19 mouse cellular contexts compared by ENCODE assay signal in the genomic region with DNA sequence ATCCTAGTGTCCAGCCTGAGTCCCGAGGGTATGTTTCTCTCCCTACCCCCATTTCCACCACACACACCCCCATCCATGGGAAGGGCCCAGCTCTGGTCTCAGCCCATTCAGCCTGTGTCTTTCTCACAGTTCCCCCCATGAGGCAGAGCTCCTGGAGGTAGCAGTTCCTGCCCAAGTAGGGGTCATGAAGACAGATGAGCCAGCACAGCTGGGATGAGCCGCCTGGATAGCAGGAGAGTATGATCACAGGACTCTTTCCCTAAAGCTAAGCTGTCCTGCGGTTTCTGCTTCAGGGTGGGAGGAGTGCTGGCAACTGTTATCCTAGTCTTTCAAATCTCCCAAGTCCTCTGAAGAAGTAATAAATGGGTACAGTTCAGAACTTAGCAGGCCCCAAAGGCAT. TPM values are rescaled to one million over a fixed set of nuclear protein-coding genes. Genes with fewer than 3 reads are reported as not detected.
DNase-seq lines count a peak whose midpoint lies in the region; ATAC-seq and TF ChIP-seq lines count a peak whose summit lies in the region.
"Had no signal": no experiment of that assay in that cellular context is flagged by ENCODE, and none has a peak within 500 bp of the region (broad histone marks: within the 10 kb centered on the region; RNA-seq: fewer than 3 reads in every experiment).

No protein-coding gene starts in this region.

- TF ChIP-seq EP300 in MEL (IDR thresholded peaks at IDR 0.05; ENCODE audit: low read depth in 1 of 2, low read length in 2 of 2): no peak
- TF ChIP-seq EP300 in liver, postnatal 0 days (IDR thresholded peaks at IDR 0.05; ENCODE audit: low read depth): no peak

- DNase-seq in limb, embryonic 10.5 days (ENCODE audit: low spot score): no peak
- no peak for DNase-seq in MEL (ENCODE audit: low read depth, low spot score)
- no peak for DNase-seq in embryonic facial prominence, embryonic 14.5 days (ENCODE audit: low spot score)
- DNase-seq in liver, postnatal 0 days: no peak
- no peak for DNase-seq in gastrocnemius, postnatal 14 days
- no peak for DNase-seq in natural killer cell, adult 2 months (ENCODE audit: low spot score in 2 of 2)
- DNase-seq: adrenal gland, postnatal 36 days; cerebellum, postnatal 25 days; heart, adult 18-20 months; lung, embryonic 14.5 days; right cerebral cortex, adult 18-20 months had no signal

- peak overlapping the region; percentile 45 for H3K9ac ChIP-seq in limb, embryonic 13.5 days
- H3K9ac ChIP-seq in MEL (ENCODE audit: control insufficient read depth, low read depth, low read length, poor library complexity, severe bottlenecking): no peak overlapping the region
- H3K9ac ChIP-seq in embryonic facial prominence, embryonic 14.5 days (ENCODE audit: low read depth, low read length): 0 out of 2 replicates have a peak overlapping the region, but pooled peaks have one; percentile 6
- H3K9ac ChIP-seq in liver, postnatal 0 days (replicated peaks): no peak overlapping the region
- H3K9ac ChIP-seq: lung, embryonic 14.5 days; midbrain, embryonic 13.5 days had no signal

- H3K27ac ChIP-seq in limb, embryonic 13.5 days: no peak overlapping the region
- no peak overlapping the region for H3K27ac ChIP-seq in limb, embryonic 10.5 days
- H3K27ac ChIP-seq in MEL (ENCODE audit: control insufficient read depth, low read depth, low read length): no peak overlapping the region
- H3K27ac ChIP-seq in embryonic facial prominence, embryonic 14.5 days (replicated peaks; ENCODE audit: low read depth, low read length): no peak overlapping the region
- no peak overlapping the region for H3K27ac ChIP-seq in liver, postnatal 0 days (ENCODE audit: low read depth)
- H3K27ac ChIP-seq: layer of hippocampus, adult 2 months; midbrain, embryonic 13.5 days had no signal

- no peak overlapping the region for H3K4me2 ChIP-seq in limb, embryonic 13.5 days (replicated peaks)
- no peak overlapping the region for H3K4me2 ChIP-seq in embryonic facial prominence, embryonic 14.5 days (ENCODE audit: low read depth, low read length)
- H3K4me2 ChIP-seq in liver, postnatal 0 days (ENCODE audit: low read depth, low read length): peak overlapping the region; percentile 33
- H3K4me2 ChIP-seq: midbrain, embryonic 13.5 days had no signal

- intact Hi-C loops in gastrocnemius, postnatal 14 days (cut with DNase I; ENCODE audit: low total_unique reads): no loop called here

- no peak overlapping the region for H3K4me3 ChIP-seq in limb, embryonic 13.5 days
- no peak overlapping the region; the same call in 1 of the 2 replicates for H3K4me3 ChIP-seq in limb, embryonic 10.5 days
- H3K4me3 ChIP-seq in MEL (ENCODE audit: control insufficient read depth in 1 of 2, insufficient read depth in 1 of 2, low read depth in 2 of 2, low read length in 2 of 2): no peak overlapping the region
- H3K4me3 ChIP-seq in embryonic facial prominence, embryonic 14.5 days (ENCODE audit: low read depth, low read length): no peak overlapping the region
- H3K4me3 ChIP-seq in liver, postnatal 0 days (ENCODE audit: low read depth, low read length): no peak overlapping the region
- H3K4me3 ChIP-seq: layer of hippocampus, adult 2 months; midbrain, embryonic 13.5 days had no signal

- H3K9me3 ChIP-seq in limb, embryonic 13.5 days: no peaks in the 10 kb centered on the region
- H3K9me3 ChIP-seq in limb, embryonic 10.5 days (replicated peaks): no peaks in the 10 kb centered on the region
- no peaks in the 10 kb centered on the region for H3K9me3 ChIP-seq in MEL (replicated peaks; ENCODE audit: insufficient read depth, low read length)
- H3K9me3 ChIP-seq in embryonic facial prominence, embryonic 14.5 days (ENCODE audit: control insufficient read depth, low read length): no peaks in the 10 kb centered on the region
- H3K9me3 ChIP-seq in liver, postnatal 0 days (ENCODE audit: low read length): no peaks in the 10 kb centered on the region
- H3K9me3 ChIP-seq: midbrain, embryonic 13.5 days had no signal

- no peak for TF ChIP-seq RAD21 in MEL (IDR thresholded peaks at IDR 0.05; ENCODE audit: low read depth, low read length)

- no peak for ATAC-seq in limb, embryonic 13.5 days (ENCODE audit: low FRiP score, low read depth)
- no peak for ATAC-seq in embryonic facial prominence, embryonic 14.5 days (ENCODE audit: low read depth)
- ATAC-seq in liver, postnatal 0 days: no peak
- ATAC-seq: activated CD4-positive, CD25-positive, alpha-beta regulatory T cell, adult 4 months; CD4-positive, CD25-positive, alpha-beta regulatory T cell, adult 4 months; inflammation-experienced regulatory T-cells, adult 6 months; midbrain, embryonic 13.5 days had no signal

- H3K4me1 ChIP-seq in limb, embryonic 13.5 days: peaks cover 46% of the 10 kb centered on the region
- H3K4me1 ChIP-seq in limb, embryonic 10.5 days: peaks cover 69% of the 10 kb centered on the region
- H3K4me1 ChIP-seq in MEL (ENCODE audit: control insufficient read depth in 1 of 2, insufficient read depth in 2 of 2, low read length in 2 of 2): peaks cover 0 to 19% of the 10 kb centered on the region in 2 experiments; a peak in 3 of 4 replicates
- H3K4me1 ChIP-seq in embryonic facial prominence, embryonic 14.5 days (ENCODE audit: control insufficient read depth, insufficient read depth, low read length): peaks cover 23% of the 10 kb centered on the region
- peaks cover 68% of the 10 kb centered on the region for H3K4me1 ChIP-seq in liver, postnatal 0 days (ENCODE audit: insufficient read depth)

- H3K79me2 ChIP-seq in MEL (ENCODE audit: control insufficient read depth, insufficient read depth, low read length, poor library complexity): no peaks in the 10 kb centered on the region; the same call in 1 of the 2 replicates

- WGBS in limb, embryonic 13.5 days: 80% methylated on average over 3 of the region's 3 CpGs
- WGBS in limb, embryonic 10.5 days: 88% methylated on average over 3 of the region's 3 CpGs
- WGBS in embryonic facial prominence, embryonic 14.5 days: 72% methylated on average over 3 of the region's 3 CpGs
- WGBS in liver, postnatal 0 days (ENCODE audit: insufficient replicate concordance): 83% methylated on average over 3 of the region's 3 CpGs

- peaks cover 22% of the 10 kb centered on the region for H3K36me3 ChIP-seq in limb, embryonic 13.5 days
- H3K36me3 ChIP-seq in limb, embryonic 10.5 days: peaks cover 31% of the 10 kb centered on the region
- peaks cover 0 to 6% of the 10 kb centered on the region in 2 experiments; a peak in 2 of 4 replicates for H3K36me3 ChIP-seq in MEL (ENCODE audit: control insufficient read depth in 1 of 2, insufficient read depth in 2 of 2, low read length in 2 of 2)
- H3K36me3 ChIP-seq in embryonic facial prominence, embryonic 14.5 days (ENCODE audit: control insufficient read depth, insufficient read depth, low read length): peaks cover 10% of the 10 kb centered on the region; the same call in 1 of the 2 replicates
- peaks cover 4% of the 10 kb centered on the region; the same call in 1 of the 2 replicates for H3K36me3 ChIP-seq in liver, postnatal 0 days (replicated peaks; ENCODE audit: insufficient read depth, low read length)

- no peaks in the 10 kb centered on the region for H3K27me3 ChIP-seq in limb, embryonic 13.5 days
- no peaks in the 10 kb centered on the region for H3K27me3 ChIP-seq in limb, embryonic 10.5 days (ENCODE audit: low read depth, poor library complexity, severe bottlenecking)
- H3K27me3 ChIP-seq in MEL (ENCODE audit: control insufficient read depth in 1 of 2, insufficient read depth in 2 of 2, low read length in 2 of 2): no peaks in the 10 kb centered on the region
- no peaks in the 10 kb centered on the region for H3K27me3 ChIP-seq in embryonic facial prominence, embryonic 14.5 days (replicated peaks; ENCODE audit: control insufficient read depth, insufficient read depth, low read length)
- H3K27me3 ChIP-seq in liver, postnatal 0 days (ENCODE audit: insufficient read depth, low read length): no peaks in the 10 kb centered on the region
- H3K27me3 ChIP-seq: midbrain, embryonic 13.5 days had no signal

- TF ChIP-seq POLR2A in MEL (IDR thresholded peaks at IDR 0.05; ENCODE audit: control insufficient read depth in 1 of 2, insufficient read depth in 1 of 2, low read depth in 1 of 2, low read length in 2 of 2, poor library complexity in 1 of 2): no peak

- no peak for TF ChIP-seq CTCF in MEL (IDR thresholded peaks at IDR 0.05 in 2 of 3, conservative IDR thresholded peaks at IDR 0.05 in 1 of 3; ENCODE audit: control insufficient read depth in 1 of 3, insufficient read depth in 1 of 3, low read depth in 2 of 3, low read length in 3 of 3, poor library complexity in 1 of 3, severe bottlenecking in 1 of 3)
- no peak for TF ChIP-seq CTCF in liver, postnatal 0 days (IDR thresholded peaks at IDR 0.05; ENCODE audit: low read depth)

RNA-seq across cellular contexts. Expression of a gene that starts 2.5 kb away (rescaled TPM):
- polyA plus RNA-seq in limb, embryonic 13.5 days (2015; fragmentation: Nextera tagmentation; extraction: Ambion mirVana): 32.7 and 34.0 TPM in 2 replicates
- polyA plus RNA-seq in limb, embryonic 10.5 days (2016; fragmentation: Nextera tagmentation; extraction: Ambion mirVana): 44.7 and 53.5 TPM in 2 replicates
- 7.0 and 7.6 TPM in 2 replicates for total RNA-seq in MEL (2012; rRNA removed)
- polyA plus RNA-seq in MEL (2012; ENCODE audit: insufficient read depth in 1 of 2, insufficient read length in 2 of 2, low read depth in 1 of 2, low replicate concordance in 2 of 2, missing spikeins in 1 of 2): 1 to 10 TPM in 1 of 2 experiments, not detected in 1; 9.5 TPM
- 26.7 and 30.2 TPM in 2 replicates for polyA plus RNA-seq in embryonic facial prominence, embryonic 14.5 days (2014; fragmentation: Nextera tagmentation; extraction: Ambion mirVana)
- polyA plus RNA-seq in liver, postnatal 0 days (2015; fragmentation: Nextera tagmentation; extraction: Ambion mirVana): 24.9 and 27.3 TPM in 2 replicates
- 1 to 10 TPM in 1 of 2 experiments, under 1 TPM in 1; 0.62 to 1.2 TPM for total RNA-seq in gastrocnemius, postnatal 14 days (2021)

RNA-seq across cellular contexts. Expression of a gene that starts 4.3 kb away (rescaled TPM):
- 2.6 TPM in 2 replicates for polyA plus RNA-seq in limb, embryonic 13.5 days (2015; fragmentation: Nextera tagmentation; extraction: Ambion mirVana)
- polyA plus RNA-seq in limb, embryonic 10.5 days (2016; fragmentation: Nextera tagmentation; extraction: Ambion mirVana): 3.5 and 4.5 TPM in 2 replicates
- total RNA-seq in MEL (2012; rRNA removed): not detected in 2 replicates
- under 1 TPM in 1 of 2 experiments, not detected in 1; 0.43 TPM for polyA plus RNA-seq in MEL (2012; ENCODE audit: insufficient read depth in 1 of 2, insufficient read length in 2 of 2, low read depth in 1 of 2, low replicate concordance in 2 of 2, missing spikeins in 1 of 2)
- 1.3 and 1.5 TPM in 2 replicates for polyA plus RNA-seq in embryonic facial prominence, embryonic 14.5 days (2014; fragmentation: Nextera tagmentation; extraction: Ambion mirVana)
- polyA plus RNA-seq in liver, postnatal 0 days (2015; fragmentation: Nextera tagmentation; extraction: Ambion mirVana): 0.49 TPM in 2 replicates
- not detected for total RNA-seq in gastrocnemius, postnatal 14 days (2021)
- total RNA-seq: heart, adult 18-20 months; heart, postnatal 25 days; layer of hippocampus, adult 2 months; left cerebral cortex, postnatal 14 days had no signal

RNA-seq across cellular contexts. Expression of a gene that starts 10.4 kb away (rescaled TPM):
- polyA plus RNA-seq in limb, embryonic 13.5 days (2015; fragmentation: Nextera tagmentation; extraction: Ambion mirVana): 87.2 and 88.0 TPM in 2 replicates
- polyA plus RNA-seq in limb, embryonic 10.5 days (2016; fragmentation: Nextera tagmentation; extraction: Ambion mirVana): 121 and 131 TPM in 2 replicates
- total RNA-seq in MEL (2012; rRNA removed): 65.0 and 66.1 TPM in 2 replicates
- polyA plus RNA-seq in MEL (2012; ENCODE audit: insufficient read depth in 1 of 2, insufficient read length in 2 of 2, low read depth in 1 of 2, low replicate concordance in 2 of 2, missing spikeins in 1 of 2): 1,000 to 10,000 TPM in 1 of 2 experiments, 10 to 100 TPM in 1; 91.2 to 1,029 TPM
- polyA plus RNA-seq in embryonic facial prominence, embryonic 14.5 days (2014; fragmentation: Nextera tagmentation; extraction: Ambion mirVana): 59.8 and 62.7 TPM in 2 replicates
- 10.8 and 14.3 TPM in 2 replicates for polyA plus RNA-seq in liver, postnatal 0 days (2015; fragmentation: Nextera tagmentation; extraction: Ambion mirVana)
- total RNA-seq in gastrocnemius, postnatal 14 days (2021): 10 to 100 TPM; 23.2 to 24.4 TPM

RNA-seq across cellular contexts. Expression of a gene that starts 24.2 kb away (rescaled TPM):
- 11.4 and 12.9 TPM in 2 replicates for polyA plus RNA-seq in limb, embryonic 13.5 days (2015; fragmentation: Nextera tagmentation; extraction: Ambion mirVana)
- 14.0 and 21.8 TPM in 2 replicates for polyA plus RNA-seq in limb, embryonic 10.5 days (2016; fragmentation: Nextera tagmentation; extraction: Ambion mirVana)
- total RNA-seq in MEL (2012; rRNA removed): 1.0 and 1.6 TPM in 2 replicates
- 1 to 10 TPM in 1 of 2 experiments, not detected in 1; 5.5 TPM for polyA plus RNA-seq in MEL (2012; ENCODE audit: insufficient read depth in 1 of 2, insufficient read length in 2 of 2, low read depth in 1 of 2, low replicate concordance in 2 of 2, missing spikeins in 1 of 2)
- polyA plus RNA-seq in embryonic facial prominence, embryonic 14.5 days (2014; fragmentation: Nextera tagmentation; extraction: Ambion mirVana): 6.0 and 7.2 TPM in 2 replicates
- 2.0 and 2.2 TPM in 2 replicates for polyA plus RNA-seq in liver, postnatal 0 days (2015; fragmentation: Nextera tagmentation; extraction: Ambion mirVana)
- total RNA-seq in gastrocnemius, postnatal 14 days (2021): 1 to 10 TPM; 2.2 to 2.4 TPM

RNA-seq across cellular contexts. Expression of a gene that starts 24.3 kb away (rescaled TPM):
- 94.5 and 97.5 TPM in 2 replicates for polyA plus RNA-seq in limb, embryonic 13.5 days (2015; fragmentation: Nextera tagmentation; extraction: Ambion mirVana)
- 101 and 104 TPM in 2 replicates for polyA plus RNA-seq in limb, embryonic 10.5 days (2016; fragmentation: Nextera tagmentation; extraction: Ambion mirVana)
- total RNA-seq in MEL (2012; rRNA removed): 137 and 183 TPM in 2 replicates
- polyA plus RNA-seq in MEL (2012; ENCODE audit: insufficient read depth in 1 of 2, insufficient read length in 2 of 2, low read depth in 1 of 2, low replicate concordance in 2 of 2, missing spikeins in 1 of 2): 100 to 1,000 TPM in 1 of 2 experiments, not detected in 1; 149 TPM
- polyA plus RNA-seq in embryonic facial prominence, embryonic 14.5 days (2014; fragmentation: Nextera tagmentation; extraction: Ambion mirVana): 122 and 142 TPM in 2 replicates
- polyA plus RNA-seq in liver, postnatal 0 days (2015; fragmentation: Nextera tagmentation; extraction: Ambion mirVana): 44.0 and 46.2 TPM in 2 replicates
- 100 to 1,000 TPM; 193 to 209 TPM for total RNA-seq in gastrocnemius, postnatal 14 days (2021)

Comparison
In these comparisons a context has a peak if more than half of its experiments do, and no peak if none do; other contexts are left out.
1. H3K9ac ChIP-seq: peak in limb, embryonic 13.5 days (single experiment) and embryonic facial prominence, embryonic 14.5 days (single experiment); none in MEL (single experiment) and liver, postnatal 0 days (single experiment).